Mouse (Mus musculus) layer of hippocampus, adult 2 months (tissue): ENCODE measurements around the gene Rsc1a1. TPM values are rescaled to one million over a fixed set of nuclear protein-coding genes. Genes with fewer than 3 reads are reported as not detected.

Source experiments
- DNase-seq, 2 experiments: peaks; one replicate each; pipeline ENCODE4 v3.0.0; 2022; ENCODE audit warnings: low spot score in 2 of 2
- H3K27ac ChIP-seq: fragments of 200-600 bp; 2 replicates; pipeline ENCODE4 v1.8.1; 2022
- H3K4me3 ChIP-seq: fragments of 200-600 bp; 2 replicates; pipeline ENCODE4 v1.8.1; 2022; ENCODE audit warnings: mild to moderate bottlenecking
- CTCF ChIP-seq: fragments of 200-600 bp; conservative IDR thresholded peaks from 2 replicates; pipeline ENCODE4 v1.8.1; 2022; ENCODE audit warnings: antibody characterized with exemption, mild to moderate bottlenecking, moderate library complexity
- total RNA-seq, 2 experiments: library from RNA; stranded (reverse); gene quantifications; 2 replicates each; pipeline ENCODE4 v1.2.3; 2021

Gene Rsc1a1
- total RNA-seq, 2 experiments from 2014 or later, result not detected

- no peak for TF ChIP-seq CTCF
- H3K27ac ChIP-seq, result peak overlapping the region; percentile 64
- no peak for DNase-seq
- no peak overlapping the region for H3K4me3 ChIP-seq
These were observed 43.2 kb downstream of the Rsc1a1 start for GRCm38 (mm10) chr4:141641961-141642811.

- Histone ChIP-seq H3K4me3 (no peak overlapping the region), H3K27ac (peak overlapping the region; percentile 64)
- no peak for DNase-seq
- TF ChIP-seq CTCF, result no peak
These were observed 44.0 kb downstream of the Rsc1a1 start for GRCm38 (mm10) chr4:141641353-141641771.

- H3K4me3 ChIP-seq, result no peak overlapping the region
- H3K27ac ChIP-seq, result no peak overlapping the region
- no peak for DNase-seq
- TF ChIP-seq CTCF, result 0 out of 2 replicates have a peak, but pooled peaks have one; percentile 5
These were observed 45.9 kb downstream of the Rsc1a1 start for GRCm38 (mm10) chr4:141639474-141639873.

GRCm38 (mm10) chr4:141636693-141637092 is 48.7 kb downstream of the Rsc1a1 start:
- TF ChIP-seq CTCF, result no peak
- H3K4me3 ChIP-seq, result no peak overlapping the region
- H3K27ac ChIP-seq, result no peak overlapping the region
- DNase-seq, result no peak

GRCm38 (mm10) chr4:141635991-141636390 is 49.4 kb downstream of the Rsc1a1 start:
- no peak for DNase-seq
- no peak overlapping the region for H3K4me3 ChIP-seq
- no peak overlapping the region for H3K27ac ChIP-seq
- TF ChIP-seq CTCF, result no peak

Other genes starting within 250 kb of the Rsc1a1 start
- gene Srarp, start 249.5 kb downstream of the Rsc1a1 start, total RNA-seq, result 1 to 10 TPM; 4.1 to 5.3 TPM
- 10 to 100 TPM; 33.8 to 34.6 TPM for gene Zbtb17, start 240.9 kb downstream of the Rsc1a1 start, total RNA-seq
- 10 to 100 TPM; 56.0 to 68.1 TPM for gene Spen, start 147.0 kb downstream of the Rsc1a1 start, total RNA-seq
- under 1 TPM; 0.47 to 0.90 TPM for gene Fblim1, start 79.5 kb downstream of the Rsc1a1 start, total RNA-seq
- gene Tmem82, start 67.0 kb downstream of the Rsc1a1 start, total RNA-seq, result under 1 TPM; 0.37 to 0.56 TPM
- gene Slc25a34, start 61.8 kb downstream of the Rsc1a1 start, total RNA-seq, result 1 to 10 TPM; 1.6 to 3.6 TPM
- gene Plekhm2, start 20.7 kb downstream of the Rsc1a1 start, total RNA-seq, result 10 to 100 TPM; 74.1 to 80.6 TPM
- gene Ddi2, start 37.8 kb upstream of the Rsc1a1 start, total RNA-seq, result 10 to 100 TPM; 42.8 to 50.1 TPM
- not detected for gene Agmat, start 61.1 kb upstream of the Rsc1a1 start, total RNA-seq
- 10 to 100 TPM; 45.3 to 45.4 TPM for gene Dnajc16, start 105.3 kb upstream of the Rsc1a1 start, total RNA-seq
- gene Casp9, start 108.0 kb upstream of the Rsc1a1 start, total RNA-seq, result 10 to 100 TPM; 25.2 to 25.6 TPM
- not detected for gene Cela2a, start 140.6 kb upstream of the Rsc1a1 start, total RNA-seq
- gene Ctrc, start 160.8 kb upstream of the Rsc1a1 start, total RNA-seq, result not detected
- 100 to 1,000 TPM; 139 to 140 TPM for gene Efhd2, start 189.3 kb upstream of the Rsc1a1 start, total RNA-seq